Mouse (Mus musculus) forebrain, embryonic 14.5 days (tissue): ENCODE measurements at regions not wholly inside any gene's neighbourhood (a gene's known extent, or its start where the extent isn't known, plus 50 kb on each side); places are given as distances from the start of the nearest gene placed in this dataset.
A peak's percentile ranks its signal among the peaks of the same experiment; 100 is the strongest.

Source experiments
- ATAC-seq: fragments of 200-750 bp; cut with Nextera tagmentation; 2 replicates; pipeline ENCODE4 v1.8.0; 2017; ENCODE audit warnings: mild to moderate bottlenecking, moderate library complexity
- DNase-seq: peaks from one replicate; pipeline ENCODE4 v3.0.0-alpha.2; 2015; ENCODE audit warnings: low spot score
- H3K27ac ChIP-seq: fragments of 300-500 bp; sonication (generic); 2 replicates; pipeline ENCODE4 v1.5.1; 2014; ENCODE audit warnings: low read depth, mild to moderate bottlenecking, control low read depth, low read length, moderate library complexity
- H3K27me3 ChIP-seq: fragments of 300-500 bp; sonication (generic); replicated peaks from 2 replicates; pipeline ENCODE4 v1.6.1; 2014; ENCODE audit warnings: low read length, control low read depth, mixed read lengths; ENCODE audit not compliant: control insufficient read depth, insufficient read depth
- H3K36me3 ChIP-seq: fragments of 300-500 bp; sonication (generic); 2 replicates; pipeline ENCODE4 v1.6.1; 2014; ENCODE audit warnings: low read length, control low read depth; ENCODE audit not compliant: control insufficient read depth, insufficient read depth
- H3K4me1 ChIP-seq: fragments of 300-500 bp; sonication (generic); 2 replicates; pipeline ENCODE4 v1.6.1; 2014; ENCODE audit warnings: antibody characterized with exemption, low read length, control low read depth; ENCODE audit not compliant: control insufficient read depth, insufficient read depth
- H3K4me2 ChIP-seq: fragments of 300-500 bp; sonication (generic); 2 replicates; pipeline ENCODE4 v1.6.1; 2014; ENCODE audit warnings: mild to moderate bottlenecking, control low read depth, low read length
- H3K4me3 ChIP-seq: fragments of 300-500 bp; sonication (generic); 2 replicates; pipeline ENCODE4 v1.5.1; 2014; ENCODE audit warnings: low read depth, low read length, control low read depth
- H3K9ac ChIP-seq: fragments of 300-500 bp; sonication (generic); 2 replicates; pipeline ENCODE4 v1.6.1; 2014; ENCODE audit warnings: mild to moderate bottlenecking, low read length, control low read depth, moderate library complexity
- H3K9me3 ChIP-seq: fragments of 300-500 bp; sonication (generic); replicated peaks from 2 replicates; pipeline ENCODE4 v1.6.1; 2016; ENCODE audit warnings: low read length, control low read depth, mixed read lengths; ENCODE audit not compliant: control insufficient read depth
- WGBS: fragments of 180-500 bp; shearing (Covaris S2); extraction: QIAGEN DNeasy Blood & Tissue Kit; methylation state at CpG from one replicate; pipeline ENCODE4 v1.1.7; 2014; 5-methylcytosine and 5-hydroxymethylcytosine counted together

DNA sequence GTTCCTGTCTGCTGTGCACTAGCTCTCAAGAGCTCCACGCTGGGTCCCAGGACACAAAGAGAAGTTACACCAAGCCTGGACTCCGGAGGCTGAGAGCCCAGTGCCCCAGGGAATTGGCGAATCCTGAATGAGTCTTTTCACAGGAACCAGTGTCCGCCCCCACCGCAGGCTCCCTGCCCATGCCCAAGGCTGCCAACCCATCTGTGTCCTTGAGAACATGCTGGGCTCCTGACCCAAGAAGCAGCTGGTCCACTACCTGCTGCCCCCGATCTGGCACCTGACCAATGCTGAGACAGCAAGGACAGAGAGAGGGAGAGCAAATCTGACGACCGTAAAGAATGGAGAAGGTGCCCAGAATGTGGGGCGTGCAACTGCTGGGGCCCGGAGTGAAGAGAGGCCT is 85.2 kb upstream of the Cplx2 start:
- ATAC-seq = no peak; the same call in 1 of the 2 replicates
- WGBS = 63% methylated on average over 10 of the region's 10 CpGs
- Histone ChIP-seq H3K27ac (no peak overlapping the region), H3K4me1 (peaks cover 20% of the 10 kb centered on the region), H3K36me3 (no peaks in the 10 kb centered on the region), H3K9ac (no peak overlapping the region), H3K4me2 (no peak overlapping the region), H3K4me3 (no peak overlapping the region), H3K9me3 (no peaks in the 10 kb centered on the region), H3K27me3 (no peaks in the 10 kb centered on the region)
- DNase-seq = peak; percentile 62

DNA sequence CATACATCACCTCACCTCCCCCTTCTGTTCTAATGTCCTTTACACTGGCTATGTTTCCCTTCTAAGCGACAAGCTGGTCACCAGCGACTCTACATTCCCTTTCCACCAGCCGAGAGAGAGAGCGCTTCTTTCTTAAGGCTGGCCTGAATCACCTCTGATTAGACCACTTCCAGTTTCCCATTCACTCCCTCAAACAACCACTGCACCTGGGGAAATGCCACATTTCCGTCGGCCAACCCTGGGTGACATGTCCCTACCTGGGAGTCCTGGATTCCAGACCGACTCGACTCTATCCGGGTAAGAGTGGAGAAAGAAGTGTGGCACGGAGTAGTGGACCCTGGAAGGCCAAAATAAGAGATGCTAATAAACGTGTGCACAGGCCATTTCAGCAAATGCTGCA is 84.5 kb upstream of the Cplx2 start:
- WGBS = 90% methylated on average over 11 of the region's 11 CpGs
- no peak overlapping the region for H3K4me2 ChIP-seq
- no peaks in the 10 kb centered on the region for H3K36me3 ChIP-seq
- no peaks in the 10 kb centered on the region for H3K9me3 ChIP-seq
- H3K4me3 ChIP-seq = no peak overlapping the region
- H3K27ac ChIP-seq = no peak overlapping the region
- peaks cover 17% of the 10 kb centered on the region for H3K4me1 ChIP-seq
- no peak for DNase-seq
- no peak overlapping the region for H3K9ac ChIP-seq
- no peaks in the 10 kb centered on the region for H3K27me3 ChIP-seq
- no peak for ATAC-seq

DNA sequence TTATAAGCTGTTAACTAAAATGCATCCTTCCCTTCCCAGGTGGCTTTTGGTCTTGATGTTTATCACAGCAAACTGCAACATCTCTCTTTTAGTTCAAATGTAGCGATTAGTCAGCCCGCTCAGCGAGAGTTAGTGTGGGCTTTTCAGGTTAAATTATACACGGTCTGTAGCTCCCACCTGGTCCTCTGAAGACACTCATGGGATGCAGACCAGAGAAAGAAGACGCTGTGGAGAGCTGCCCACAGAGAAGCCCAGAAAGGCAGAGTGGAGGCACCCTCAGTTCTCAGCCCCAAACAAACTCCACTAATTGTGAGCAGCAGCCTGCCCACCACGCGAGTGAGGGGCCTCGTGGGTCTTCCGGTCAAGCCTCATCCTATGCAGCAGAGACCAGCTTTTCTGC is 81.1 kb upstream of the Cplx2 start:
- Histone ChIP-seq H3K9ac (no peak overlapping the region), H3K4me2 (no peak overlapping the region), H3K36me3 (no peaks in the 10 kb centered on the region), H3K27me3 (no peaks in the 10 kb centered on the region), H3K27ac (no peak overlapping the region), H3K9me3 (no peaks in the 10 kb centered on the region), H3K4me1 (no peaks in the 10 kb centered on the region), H3K4me3 (no peak overlapping the region)
- DNase-seq = no peak
- no peak for ATAC-seq
- WGBS = 84% methylated on average over 9 of the region's 9 CpGs

DNA sequence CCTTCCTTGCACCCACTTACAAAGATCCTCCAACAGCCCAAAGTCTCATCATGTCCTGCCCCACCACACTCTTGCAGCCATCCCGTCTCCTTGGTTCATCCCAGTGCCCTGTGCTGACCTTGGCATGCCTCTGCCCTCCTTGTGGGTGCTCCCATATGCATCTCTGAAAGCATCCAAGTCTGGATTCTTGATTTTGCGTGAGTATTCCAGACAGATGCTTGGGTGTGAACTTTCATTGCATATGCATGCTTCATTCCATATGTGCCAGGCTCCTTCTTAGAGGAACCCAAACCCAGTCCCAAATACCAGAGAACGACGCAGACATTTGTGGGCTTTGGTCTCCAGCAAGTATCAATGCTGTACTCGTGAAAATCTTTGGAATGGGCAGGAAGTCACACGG is 78.8 kb upstream of the Cplx2 start:
- Histone ChIP-seq H3K36me3 (no peaks in the 10 kb centered on the region), H3K4me2 (no peak overlapping the region), H3K27ac (no peak overlapping the region), H3K9me3 (no peaks in the 10 kb centered on the region), H3K4me1 (no peaks in the 10 kb centered on the region), H3K4me3 (no peak overlapping the region), H3K27me3 (no peaks in the 10 kb centered on the region), H3K9ac (no peak overlapping the region)
- no peak for ATAC-seq
- 80% methylated on average over 6 of the region's 6 CpGs for WGBS
- DNase-seq = peak; percentile 37

DNA sequence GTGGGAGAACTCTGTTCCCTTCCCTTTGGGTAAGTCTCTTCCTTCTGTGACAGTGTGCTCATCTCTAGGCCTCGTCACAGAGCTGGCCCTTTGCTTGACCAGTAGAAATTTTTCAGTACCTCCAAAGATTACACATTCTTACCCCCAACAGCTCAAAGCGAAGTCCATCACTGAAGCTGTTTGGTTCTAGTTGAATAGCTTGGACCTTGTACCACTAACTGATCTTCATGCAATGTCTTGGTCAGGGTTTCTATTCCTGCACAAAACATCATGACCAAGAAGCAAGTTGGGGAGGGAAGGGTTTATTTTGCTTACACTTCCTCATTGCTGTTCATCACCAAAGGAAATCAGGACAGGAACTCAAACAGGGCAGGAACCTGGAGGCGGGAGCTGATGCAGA is 78.1 kb upstream of the Cplx2 start:
- Histone ChIP-seq H3K27me3 (no peaks in the 10 kb centered on the region), H3K4me3 (no peak overlapping the region), H3K9ac (no peak overlapping the region), H3K27ac (no peak overlapping the region), H3K4me1 (no peaks in the 10 kb centered on the region), H3K36me3 (no peaks in the 10 kb centered on the region), H3K4me2 (no peak overlapping the region), H3K9me3 (no peaks in the 10 kb centered on the region)
- ATAC-seq (no peak), DNase-seq (no peak)
- WGBS = 81% methylated on average over 3 of the region's 3 CpGs

DNA sequence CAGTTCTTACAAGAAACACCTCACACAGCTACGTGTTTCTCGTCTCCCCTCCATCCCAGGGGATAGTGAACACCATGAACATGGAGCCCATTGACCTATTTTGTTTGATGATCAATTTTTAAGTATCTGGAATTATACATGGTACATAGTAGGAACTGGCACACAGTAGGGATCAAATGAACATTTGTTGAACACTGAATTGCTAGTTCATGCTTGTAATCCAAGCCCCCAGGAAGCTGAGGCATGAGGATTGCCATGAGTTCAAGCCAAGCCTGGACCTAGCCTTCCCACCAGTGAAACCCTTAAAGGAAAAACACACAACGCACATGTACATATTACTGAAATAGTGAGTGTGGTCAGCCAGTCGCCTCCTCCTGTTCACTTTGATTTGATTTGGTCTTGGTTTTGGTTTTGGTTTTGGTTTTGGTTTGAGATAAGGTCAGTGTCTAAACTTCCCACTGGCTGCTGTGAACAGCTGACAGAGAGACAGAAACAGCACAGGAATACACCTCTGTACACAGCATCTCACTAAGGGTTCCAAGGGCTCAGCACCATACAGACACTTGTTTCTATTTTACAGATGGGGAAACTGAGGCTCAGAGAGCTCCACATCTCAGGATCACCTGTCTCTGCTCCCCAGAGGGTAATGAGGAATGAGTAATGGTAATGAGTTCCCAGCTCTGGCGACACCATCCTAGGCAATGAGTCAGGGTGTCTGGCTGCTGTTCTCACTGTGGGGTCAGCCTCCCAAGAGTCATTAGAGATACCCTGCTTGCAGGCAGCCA is 75.5 kb upstream of the Cplx2 start:
- ATAC-seq = no peak
- no peaks in the 10 kb centered on the region for H3K27me3 ChIP-seq
- no peak overlapping the region for H3K4me2 ChIP-seq
- H3K4me3 ChIP-seq = no peak overlapping the region
- 72% methylated on average over 5 of the region's 5 CpGs for WGBS
- no peak overlapping the region for H3K27ac ChIP-seq
- no peak for DNase-seq
- H3K9ac ChIP-seq = no peak overlapping the region
- H3K36me3 ChIP-seq = no peaks in the 10 kb centered on the region
- no peaks in the 10 kb centered on the region for H3K4me1 ChIP-seq
- H3K9me3 ChIP-seq = no peaks in the 10 kb centered on the region

DNA sequence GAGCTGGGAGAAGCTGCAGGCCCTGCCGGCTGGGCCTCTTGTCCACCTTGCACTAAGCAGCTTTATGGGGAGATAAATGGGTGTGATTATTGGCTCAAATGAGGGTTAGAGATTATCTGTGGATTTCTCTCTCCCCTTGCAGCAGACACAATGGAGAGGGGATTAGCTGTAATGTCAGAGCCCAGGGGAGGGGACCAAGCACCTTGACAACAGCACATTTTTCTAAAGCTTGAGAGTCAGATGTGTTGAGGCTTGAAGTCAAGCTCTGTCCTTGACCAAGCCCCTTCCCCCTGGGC is 74.9 kb upstream of the Cplx2 start:
- no peak overlapping the region for H3K9ac ChIP-seq
- H3K27me3 ChIP-seq = no peaks in the 10 kb centered on the region
- no peaks in the 10 kb centered on the region for H3K36me3 ChIP-seq
- no peak for ATAC-seq
- no peak overlapping the region for H3K4me2 ChIP-seq
- 5% methylated on average over 1 of the region's 1 CpGs for WGBS
- no peak overlapping the region for H3K27ac ChIP-seq
- H3K4me3 ChIP-seq = no peak overlapping the region
- H3K4me1 ChIP-seq = no peaks in the 10 kb centered on the region
- no peaks in the 10 kb centered on the region for H3K9me3 ChIP-seq
- no peak for DNase-seq

DNA sequence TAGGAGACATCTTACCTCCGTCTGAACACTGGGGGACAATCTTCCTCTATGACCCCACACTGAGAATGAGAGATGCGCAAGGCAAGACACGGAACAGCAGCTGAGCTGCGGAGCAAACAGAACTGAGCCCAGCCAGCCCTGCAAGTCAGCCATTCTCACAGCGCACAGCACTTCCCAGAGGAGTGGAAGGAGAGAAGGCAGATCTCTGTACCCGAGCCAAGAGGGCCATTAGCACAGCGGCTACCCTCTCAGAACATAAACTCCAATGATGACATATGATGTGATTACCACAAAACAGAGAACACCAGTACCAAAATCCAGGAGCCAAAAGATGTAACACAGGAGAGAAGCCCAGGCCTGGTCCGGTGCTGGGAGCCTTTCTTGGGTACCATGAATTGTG is 72.3 kb upstream of the Cplx2 start:
- Histone ChIP-seq H3K27ac (no peak overlapping the region), H3K36me3 (no peaks in the 10 kb centered on the region), H3K27me3 (no peaks in the 10 kb centered on the region), H3K4me2 (no peak overlapping the region), H3K9me3 (no peaks in the 10 kb centered on the region), H3K9ac (no peak overlapping the region), H3K4me3 (no peak overlapping the region), H3K4me1 (peaks cover 6% of the 10 kb centered on the region; the same call in 1 of the 2 replicates)
- no peak for DNase-seq
- 78% methylated on average over 8 of the region's 8 CpGs for WGBS
- ATAC-seq = no peak

DNA sequence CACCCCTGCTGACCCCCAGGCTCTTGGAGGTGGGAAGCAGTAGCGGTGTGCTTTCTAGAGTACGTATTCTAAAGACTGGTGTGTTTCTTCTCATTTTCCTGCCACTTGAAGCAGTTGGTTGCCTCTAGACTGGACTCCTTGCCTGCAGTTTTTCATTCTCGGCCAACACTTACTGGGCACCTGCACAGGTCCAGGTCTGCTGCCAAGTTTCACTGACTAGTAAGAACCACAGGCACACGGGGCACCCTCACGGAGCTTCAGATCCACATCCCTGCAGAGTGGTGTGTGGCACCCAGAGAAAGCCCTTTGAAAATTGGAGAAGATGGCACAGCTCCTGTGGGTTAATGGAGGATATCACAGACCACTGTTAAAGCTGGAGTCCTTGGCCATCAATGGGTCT is 71.9 kb upstream of the Cplx2 start:
- ATAC-seq = no peak
- H3K27ac ChIP-seq = no peak overlapping the region
- no peak for DNase-seq
- H3K9ac ChIP-seq = no peak overlapping the region
- H3K4me3 ChIP-seq = no peak overlapping the region
- H3K9me3 ChIP-seq = no peaks in the 10 kb centered on the region
- 90% methylated on average over 5 of the region's 5 CpGs for WGBS
- no peak overlapping the region for H3K4me2 ChIP-seq
- H3K27me3 ChIP-seq = no peaks in the 10 kb centered on the region
- no peaks in the 10 kb centered on the region for H3K36me3 ChIP-seq
- H3K4me1 ChIP-seq = peaks cover 8% of the 10 kb centered on the region; the same call in 1 of the 2 replicates
